Mouse (Mus musculus) kidney, postnatal 0 days (tissue): ENCODE measurements around the gene Mrtfa. TPM values are rescaled to one million over a fixed set of nuclear protein-coding genes. Genes with fewer than 3 reads are reported as not detected.

Source experiments
- ATAC-seq: fragments of 200-750 bp; cut with Nextera tagmentation; replicated peaks from 2 replicates; pipeline ENCODE4 v1.8.0; 2017; ENCODE audit warnings: low read depth, moderate number of reproducible peaks, moderate TSS enrichment, moderate library complexity; ENCODE audit not compliant: low FRiP score
- DNase-seq: peaks from one replicate; pipeline ENCODE4 v3.0.0-alpha.2; 2016; ENCODE audit warnings: low spot score
- H3K27ac ChIP-seq: fragments of 300-500 bp; sonication (generic); 2 replicates; pipeline ENCODE4 v1.5.1; 2014; ENCODE audit warnings: mild to moderate bottlenecking
- H3K27me3 ChIP-seq: fragments of 300-500 bp; sonication (generic); 2 replicates; pipeline ENCODE4 v1.6.1; 2014; ENCODE audit warnings: low read length, mixed read lengths; ENCODE audit not compliant: insufficient read depth
- H3K36me3 ChIP-seq: fragments of 300-500 bp; sonication (generic); 2 replicates; pipeline ENCODE4 v1.6.1; 2014; ENCODE audit warnings: low read length, mixed read lengths; ENCODE audit not compliant: insufficient read depth
- H3K4me1 ChIP-seq: fragments of 300-500 bp; sonication (generic); replicated peaks from 2 replicates; pipeline ENCODE4 v1.6.1; 2014; ENCODE audit warnings: antibody characterized with exemption, low read length, mixed read lengths; ENCODE audit not compliant: insufficient read depth
- H3K4me2 ChIP-seq: fragments of 300-500 bp; sonication (generic); 2 replicates; pipeline ENCODE4 v1.6.1; 2014; ENCODE audit warnings: mild to moderate bottlenecking, low read length, moderate library complexity, mixed read lengths
- H3K4me3 ChIP-seq: fragments of 300-500 bp; sonication (generic); replicated peaks from 2 replicates; pipeline ENCODE4 v1.5.1; 2014; ENCODE audit warnings: low read depth, low read length
- H3K9ac ChIP-seq: fragments of 300-500 bp; sonication (generic); 2 replicates; pipeline ENCODE4 v1.6.1; 2014; ENCODE audit warnings: low read depth, low read length
- H3K9me3 ChIP-seq: fragments of 300-500 bp; sonication (generic); replicated peaks from 2 replicates; pipeline ENCODE4 v1.6.1; 2016; ENCODE audit warnings: low read length, inconsistent platforms, mixed read lengths
- CTCF ChIP-seq: IDR thresholded peaks from 2 replicates; pipeline ENCODE4 v1.5.1; 2016; ENCODE audit warnings: antibody characterized with exemption, low read depth, mild to moderate bottlenecking, moderate library complexity
- WGBS: fragments of 180-500 bp; shearing (Covaris S2); extraction: QIAGEN DNeasy Blood & Tissue Kit; methylation state at CpG from one replicate; pipeline ENCODE4 v1.1.7; 2014; 5-methylcytosine and 5-hydroxymethylcytosine counted together
- polyA plus RNA-seq: library from polyadenylated mRNA; unstranded; fragments of >200 nt; fragmentation: Nextera tagmentation; extraction: Ambion mirVana; gene quantifications from 2 replicates; pipeline ENCODE4 v1.2.1, GENCODE M21; 2015

Mrtfa gene
- polyA plus RNA-seq, 1 experiment from 2014 or later, result 14.1 TPM

- H3K9me3 ChIP-seq, result no peaks in the 10 kb centered on the region
- DNase-seq (peak; percentile 73), ATAC-seq (no peak)
- peak; percentile 70 for TF ChIP-seq CTCF
- no peaks in the 10 kb centered on the region for H3K4me1 ChIP-seq
- WGBS, result 61% methylated on average over 10 of the region's 10 CpGs
- no peak overlapping the region for H3K4me2 ChIP-seq
- H3K27ac ChIP-seq, result no peak overlapping the region
- no peaks in the 10 kb centered on the region for H3K27me3 ChIP-seq
- no peak overlapping the region for H3K4me3 ChIP-seq
- H3K9ac ChIP-seq, result no peak overlapping the region
- H3K36me3 ChIP-seq, result peaks cover 20% of the 10 kb centered on the region
These were observed 181.9 kb downstream of the Mrtfa start for GRCm38 (mm10) chr15:81008689-81009123.

- Histone ChIP-seq H3K27me3 (no peaks in the 10 kb centered on the region), H3K4me2 (no peak overlapping the region), H3K4me3 (no peak overlapping the region), H3K27ac (no peak overlapping the region), H3K4me1 (no peaks in the 10 kb centered on the region), H3K9ac (no peak overlapping the region), H3K36me3 (peaks cover 19% of the 10 kb centered on the region; the same call in 1 of the 2 replicates), H3K9me3 (no peaks in the 10 kb centered on the region)
- DNase-seq (no peak), ATAC-seq (no peak)
- 90% methylated on average over 8 of the region's 8 CpGs for WGBS
- no peak for TF ChIP-seq CTCF
These were observed 182.7 kb downstream of the Mrtfa start for GRCm38 (mm10) chr15:81007905-81008304.

DNA sequence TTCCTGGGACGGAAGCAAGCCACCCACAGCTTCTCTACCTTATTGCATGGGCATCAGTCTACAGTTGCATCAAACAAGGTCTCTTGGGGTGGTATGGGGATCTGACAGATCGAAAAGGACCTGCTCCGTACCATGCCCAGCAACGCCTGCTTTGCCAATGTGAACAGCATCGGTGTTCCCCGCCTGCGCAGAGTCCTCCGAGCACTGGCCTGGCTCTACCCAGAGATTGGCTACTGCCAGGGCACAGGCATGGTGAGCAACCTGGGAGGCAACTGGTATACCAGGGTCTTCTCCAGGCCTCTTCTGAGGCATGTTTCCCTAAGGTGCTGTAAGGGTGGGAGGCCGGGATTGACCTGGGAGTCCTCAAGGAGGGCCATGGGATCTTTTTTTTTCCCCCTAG lies 183.2 kb downstream of the Mrtfa start:
- Histone ChIP-seq H3K27ac (no peak overlapping the region), H3K27me3 (no peaks in the 10 kb centered on the region), H3K9me3 (no peaks in the 10 kb centered on the region), H3K4me3 (no peak overlapping the region), H3K4me1 (no peaks in the 10 kb centered on the region), H3K36me3 (peaks cover 18% of the 10 kb centered on the region; the same call in 1 of the 2 replicates), H3K4me2 (no peak overlapping the region), H3K9ac (no peak overlapping the region)
- TF ChIP-seq CTCF, result no peak
- DNase-seq (no peak), ATAC-seq (no peak)
- 94% methylated on average over 9 of the region's 9 CpGs for WGBS

DNA sequence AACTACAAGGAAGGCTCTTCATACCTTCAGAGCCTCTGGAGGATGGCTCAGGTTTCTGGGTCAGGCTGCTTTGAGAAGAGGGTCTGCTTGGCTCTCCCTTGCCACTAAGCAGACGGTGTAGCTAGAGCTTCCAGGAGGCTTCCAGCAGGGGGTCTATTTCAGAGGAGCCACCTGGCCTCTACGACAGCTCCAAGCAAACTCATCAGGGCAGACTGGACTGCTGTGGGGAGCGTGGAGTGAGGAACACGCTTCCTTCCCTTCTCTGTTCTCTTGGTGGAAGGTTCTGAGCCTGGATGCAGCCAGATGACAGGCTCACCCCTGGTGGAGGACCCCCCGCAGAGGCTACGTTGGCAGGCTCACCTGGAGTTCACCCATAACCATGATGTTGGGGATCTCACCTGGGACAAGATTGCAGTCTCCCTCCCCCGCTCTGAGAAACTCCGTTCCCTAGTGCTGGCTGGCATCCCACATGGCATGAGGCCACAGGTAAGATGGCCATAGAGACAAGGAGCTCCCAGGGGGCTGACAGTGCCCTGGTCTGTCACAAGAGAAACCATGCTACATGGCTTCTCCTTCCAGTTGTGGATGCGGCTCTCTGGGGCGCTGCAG lies 184.3 kb downstream of the Mrtfa start:
- DNase-seq, result no peak
- WGBS, result 82% methylated on average over 10 of the region's 10 CpGs

DNA sequence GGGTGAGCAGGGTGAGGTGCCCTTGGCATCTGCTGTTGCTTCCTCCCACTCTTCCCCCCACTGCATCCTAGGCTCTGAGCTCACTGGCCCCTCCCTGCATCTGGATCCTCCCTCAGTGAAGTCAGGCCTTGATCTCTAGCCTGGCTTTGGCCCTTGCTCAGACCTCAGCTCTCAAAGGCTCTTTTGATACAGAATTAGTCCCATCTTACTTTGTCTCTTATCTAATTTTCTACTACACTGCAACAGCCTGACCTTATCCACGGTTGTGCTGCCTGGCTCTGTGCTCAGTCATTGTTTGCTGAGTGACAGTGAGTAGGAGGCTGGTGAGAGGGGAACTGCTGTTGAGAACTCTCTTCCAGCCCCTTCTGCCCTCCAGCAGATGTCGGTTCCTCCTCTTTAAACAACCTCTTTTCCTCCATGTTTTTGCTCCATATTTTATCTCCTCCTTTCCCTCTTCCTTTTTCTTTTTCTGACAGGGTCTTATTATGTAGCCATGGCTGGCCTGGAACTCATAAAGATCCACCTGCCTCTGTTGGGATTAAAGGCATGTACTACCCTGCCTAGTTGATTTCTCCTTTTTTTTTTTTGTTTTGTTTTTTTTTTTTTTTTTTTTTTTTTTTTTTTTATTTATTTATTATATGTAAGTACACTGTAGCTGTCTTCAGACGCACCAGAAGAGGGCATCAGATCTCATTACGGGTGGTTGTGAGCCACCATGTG lies 190.0 kb downstream of the Mrtfa start:
- TF ChIP-seq CTCF, result no peak
- no peak; the same call in 1 of the 2 replicates for ATAC-seq
- no peak overlapping the region for H3K4me2 ChIP-seq

More for the DNA sequence above, 184.3 kb downstream of the Mrtfa start:
- Histone ChIP-seq H3K4me1 (no peaks in the 10 kb centered on the region), H3K27me3 (no peaks in the 10 kb centered on the region), H3K4me3 (no peak overlapping the region), H3K27ac (no peak overlapping the region), H3K36me3 (peaks cover 13% of the 10 kb centered on the region; the same call in 1 of the 2 replicates), H3K9ac (no peak overlapping the region), H3K4me2 (no peak overlapping the region), H3K9me3 (no peaks in the 10 kb centered on the region)
- no peak for ATAC-seq
- TF ChIP-seq CTCF, result no peak

DNA sequence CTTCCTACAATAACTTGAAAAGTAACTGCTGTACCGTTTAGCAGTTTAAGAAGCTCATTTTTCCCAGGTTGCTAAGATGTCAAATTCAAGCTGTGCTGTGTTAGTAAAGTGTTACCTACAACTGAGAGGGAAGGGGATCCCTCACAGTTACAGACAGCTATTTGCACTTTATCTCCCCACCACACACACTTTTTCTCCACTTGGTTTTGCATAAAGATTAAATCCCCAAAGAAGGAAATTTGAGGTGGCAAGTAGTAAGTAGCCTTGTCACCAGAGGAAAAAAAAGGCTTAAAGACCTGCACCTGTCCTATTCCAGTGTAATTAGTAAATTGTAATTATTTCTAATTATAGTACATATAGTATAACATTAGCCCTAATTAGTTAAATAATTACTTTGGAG lies 193.5 kb downstream of the Mrtfa start:
- DNase-seq (no peak), ATAC-seq (no peak)
- H3K9me3 ChIP-seq, result no peaks in the 10 kb centered on the region
- H3K9ac ChIP-seq, result no peak overlapping the region
- no peaks in the 10 kb centered on the region for H3K36me3 ChIP-seq
- H3K4me3 ChIP-seq, result no peak overlapping the region
- no peaks in the 10 kb centered on the region for H3K27me3 ChIP-seq
- H3K4me2 ChIP-seq, result no peak overlapping the region
- no peak overlapping the region for H3K27ac ChIP-seq
- no peak for TF ChIP-seq CTCF
- 36% methylated on average over 1 of the region's 1 CpGs for WGBS
- 0 out of 2 replicates have a peak, but pooled peaks cover 5% of the 10 kb centered on the region for H3K4me1 ChIP-seq

More for the DNA sequence above, 190.0 kb downstream of the Mrtfa start:
- Histone ChIP-seq H3K4me1 (0 out of 2 replicates have a peak, but pooled peaks cover 5% of the 10 kb centered on the region), H3K36me3 (peaks cover 10% of the 10 kb centered on the region; the same call in 1 of the 2 replicates), H3K27ac (no peak overlapping the region), H3K27me3 (no peaks in the 10 kb centered on the region), H3K9me3 (no peaks in the 10 kb centered on the region), H3K9ac (no peak overlapping the region), H3K4me3 (no peak overlapping the region)
- WGBS, result 18% methylated on average over 2 of the region's 4 CpGs
- no peak for DNase-seq
